8 mouse cellular contexts compared by ENCODE assay signal in genomic region chr9:20544070-20544821, GRCm38 (mm10). TPM values are rescaled to one million over a fixed set of nuclear protein-coding genes. Genes with fewer than 3 reads are reported as not detected.
DNase-seq lines count a peak whose midpoint lies in the region; ATAC-seq and TF ChIP-seq lines count a peak whose summit lies in the region.

No protein-coding gene starts in this region.

- peak; percentile 93 for DNase-seq in ES-CJ7 (ENCODE audit: low read depth, low spot score)
- DNase-seq in cerebellum, adult 9-11 months, result peak; percentile 86
- DNase-seq in frontal cortex, postnatal 14 days (ENCODE audit: low spot score in 2 of 2), result peak; percentile 63
- DNase-seq in hindbrain, embryonic 11.5 days (ENCODE audit: low spot score), result peak; percentile 90
- peak; percentile 49 for DNase-seq in layer of hippocampus, adult 9-10 months (ENCODE audit: low spot score)
- DNase-seq in lung, embryonic 14.5 days, result peak; percentile 92
- DNase-seq in testis, postnatal 10 days (ENCODE audit: low spot score), result peak; percentile 93

- H3K27ac ChIP-seq in hindbrain, embryonic 11.5 days (ENCODE audit: low read depth, low read length), result peak overlapping the region; percentile 90
- peak overlapping the region; percentile 92 for H3K27ac ChIP-seq in lung, embryonic 14.5 days (ENCODE audit: low read depth)

- H3K9me3 ChIP-seq in hindbrain, embryonic 11.5 days (ENCODE audit: control insufficient read depth, low read length), result no peaks in the 10 kb centered on the region
- no peaks in the 10 kb centered on the region for H3K9me3 ChIP-seq in lung, embryonic 14.5 days (ENCODE audit: low read depth, low read length)

- 2% methylated on average over 43 of the region's 43 CpGs for WGBS in hindbrain, embryonic 11.5 days
- 3% methylated on average over 43 of the region's 43 CpGs for WGBS in lung, embryonic 14.5 days

- H3K4me3 ChIP-seq in hindbrain, embryonic 11.5 days (ENCODE audit: low read depth, low read length), result peak overlapping the region; percentile 35
- H3K4me3 ChIP-seq in lung, embryonic 14.5 days (ENCODE audit: low read depth, low read length), result peak overlapping the region; percentile 44

- H3K4me2 ChIP-seq in hindbrain, embryonic 11.5 days (replicated peaks; ENCODE audit: low read depth, low read length), result peak overlapping the region; percentile 67
- peak overlapping the region; percentile 84 for H3K4me2 ChIP-seq in lung, embryonic 14.5 days

- peak; percentile 97 for ATAC-seq in hindbrain, embryonic 11.5 days (ENCODE audit: low FRiP score)
- ATAC-seq in lung, embryonic 14.5 days (ENCODE audit: insufficient read depth), result peak; percentile 97
- peak; percentile 72 for ATAC-seq in neutrophil, adult 5-6 weeks (ENCODE audit: extremely low read depth, insufficient number of reproducible peaks, low FRiP score, poor library complexity, severe bottlenecking)

- TF ChIP-seq CTCF in lung, embryonic 14.5 days (IDR thresholded peaks at IDR 0.05; ENCODE audit: low read depth), result peak; percentile 43; the same call in 1 of the 2 replicates

- no peaks in the 10 kb centered on the region for H3K27me3 ChIP-seq in hindbrain, embryonic 11.5 days (ENCODE audit: control insufficient read depth, insufficient read depth, low read length)
- H3K27me3 ChIP-seq in lung, embryonic 14.5 days (ENCODE audit: insufficient read depth, low read length), result no peaks in the 10 kb centered on the region

- peak overlapping the region; percentile 66 for H3K9ac ChIP-seq in hindbrain, embryonic 11.5 days (ENCODE audit: low read depth, low read length)
- peak overlapping the region; percentile 55 for H3K9ac ChIP-seq in lung, embryonic 14.5 days

- no peaks in the 10 kb centered on the region for H3K4me1 ChIP-seq in hindbrain, embryonic 11.5 days (replicated peaks; ENCODE audit: control insufficient read depth, insufficient read depth, low read length)
- no peaks in the 10 kb centered on the region for H3K4me1 ChIP-seq in lung, embryonic 14.5 days (ENCODE audit: insufficient read depth)

- no peaks in the 10 kb centered on the region for H3K36me3 ChIP-seq in hindbrain, embryonic 11.5 days (ENCODE audit: control insufficient read depth, insufficient read depth, low read length)
- H3K36me3 ChIP-seq in lung, embryonic 14.5 days (ENCODE audit: insufficient read depth), result no peaks in the 10 kb centered on the region

RNA-seq across cellular contexts. Expression of gene Zfp266, which starts 23.0 kb away (rescaled TPM):
- polyA plus RNA-seq in hindbrain, embryonic 11.5 days (2014; fragmentation: Nextera tagmentation; extraction: Ambion mirVana), result 125 and 129 TPM in 2 replicates
- polyA plus RNA-seq in lung, embryonic 14.5 days (2014; fragmentation: Nextera tagmentation; extraction: Ambion mirVana), result 99.6 and 107 TPM in 2 replicates
- total RNA-seq in neutrophil, adult 5-6 weeks (2017), result 21.5 and 29.0 TPM in 2 replicates

RNA-seq across cellular contexts. Expression of gene Zfp846, which starts 36.8 kb away (rescaled TPM):
- 26.3 and 34.1 TPM in 2 replicates for polyA plus RNA-seq in hindbrain, embryonic 11.5 days (2014; fragmentation: Nextera tagmentation; extraction: Ambion mirVana)
- 20.5 and 22.1 TPM in 2 replicates for polyA plus RNA-seq in lung, embryonic 14.5 days (2014; fragmentation: Nextera tagmentation; extraction: Ambion mirVana)
- 6.4 and 8.0 TPM in 2 replicates for total RNA-seq in neutrophil, adult 5-6 weeks (2017)

RNA-seq across cellular contexts. Expression of gene Zfp426, which starts 51.7 kb away (rescaled TPM):
- 32.7 and 35.2 TPM in 2 replicates for polyA plus RNA-seq in hindbrain, embryonic 11.5 days (2014; fragmentation: Nextera tagmentation; extraction: Ambion mirVana)
- polyA plus RNA-seq in lung, embryonic 14.5 days (2014; fragmentation: Nextera tagmentation; extraction: Ambion mirVana), result 23.6 and 26.6 TPM in 2 replicates
- total RNA-seq in neutrophil, adult 5-6 weeks (2017), result 20.0 and 20.1 TPM in 2 replicates

Comparison
In these comparisons a context has a peak if more than half of its experiments do, and no peak if none do; other contexts are left out.
1. Peak in every context shown above with its lines: DNase-seq, ATAC-seq, H3K4me3 ChIP-seq and H3K27ac ChIP-seq.